Mouse (Mus musculus): ENCODE results near the gene Tspoap1.

Gene Tspoap1

GRCm38 (mm10) chr11:87758161-87758911 lies 2.0 kb upstream of the Tspoap1 start:
- ATAC-seq (ENCODE audit: insufficient number of reproducible peaks, low FRiP score, low TSS enrichment) = no peak

- no peak for ATAC-seq (ENCODE audit: insufficient number of reproducible peaks, low FRiP score, low TSS enrichment)
These were observed 1.3 kb upstream of the Tspoap1 start for GRCm38 (mm10) chr11:87758957-87759608.

- no peak for ATAC-seq (ENCODE audit: insufficient number of reproducible peaks, low FRiP score, low TSS enrichment)
These were observed 734 bp upstream of the Tspoap1 start for GRCm38 (mm10) chr11:87759609-87760005.

- ATAC-seq (ENCODE audit: insufficient number of reproducible peaks, low FRiP score, low TSS enrichment) = no peak
These were observed 910 bp downstream of the Tspoap1 start for GRCm38 (mm10) chr11:87761181-87761721.

GRCm38 (mm10) chr11:87761806-87762701 lies 1.7 kb downstream of the Tspoap1 start:
- ATAC-seq (ENCODE audit: insufficient number of reproducible peaks, low FRiP score, low TSS enrichment) = no peak

- no peak for ATAC-seq (ENCODE audit: insufficient number of reproducible peaks, low FRiP score, low TSS enrichment)
These were observed 2.5 kb downstream of the Tspoap1 start for GRCm38 (mm10) chr11:87762702-87763385.

- peak; percentile 31; the same call in 1 of the 2 replicates for ATAC-seq (ENCODE audit: insufficient number of reproducible peaks, low FRiP score, low TSS enrichment)
These were observed 3.2 kb downstream of the Tspoap1 start for GRCm38 (mm10) chr11:87763511-87763987.

- ATAC-seq (ENCODE audit: insufficient number of reproducible peaks, low FRiP score, low TSS enrichment) = peak; percentile 28; the same call in 1 of the 2 replicates
These were observed 3.9 kb downstream of the Tspoap1 start for GRCm38 (mm10) chr11:87763988-87764876.

GRCm38 (mm10) chr11:87768745-87769144 lies 8.4 kb downstream of the Tspoap1 start:
- ATAC-seq (ENCODE audit: insufficient number of reproducible peaks, low FRiP score, low TSS enrichment) = no peak

GRCm38 (mm10) chr11:87770989-87771388 lies 10.6 kb downstream of the Tspoap1 start:
- ATAC-seq (ENCODE audit: insufficient number of reproducible peaks, low FRiP score, low TSS enrichment) = no peak

- no peak for ATAC-seq (ENCODE audit: insufficient number of reproducible peaks, low FRiP score, low TSS enrichment)
These were observed 12.0 kb downstream of the Tspoap1 start for GRCm38 (mm10) chr11:87772354-87772753.

GRCm38 (mm10) chr11:87778100-87778765 lies 17.9 kb downstream of the Tspoap1 start:
- ATAC-seq (ENCODE audit: insufficient number of reproducible peaks, low FRiP score, low TSS enrichment) = peak; percentile 65

GRCm38 (mm10) chr11:87778915-87779314 lies 18.6 kb downstream of the Tspoap1 start:
- peak; percentile 36; the same call in 1 of the 2 replicates for ATAC-seq (ENCODE audit: insufficient number of reproducible peaks, low FRiP score, low TSS enrichment)

- no peak for ATAC-seq (ENCODE audit: insufficient number of reproducible peaks, low FRiP score, low TSS enrichment)
These were observed 19.1 kb downstream of the Tspoap1 start for GRCm38 (mm10) chr11:87779392-87779791.

- ATAC-seq (ENCODE audit: insufficient number of reproducible peaks, low FRiP score, low TSS enrichment) = no peak
These were observed 19.8 kb downstream of the Tspoap1 start for GRCm38 (mm10) chr11:87780130-87780529.

- no peak for ATAC-seq (ENCODE audit: insufficient number of reproducible peaks, low FRiP score, low TSS enrichment)
These were observed 29.7 kb downstream of the Tspoap1 start for GRCm38 (mm10) chr11:87790088-87790487.

GRCm38 (mm10) chr11:87793460-87793859 lies 33.1 kb downstream of the Tspoap1 start, which contains the start of gene Mpo:
Gene Mpo, plus strand, starts transcription at chr11:87793581.
- ATAC-seq (ENCODE audit: insufficient number of reproducible peaks, low FRiP score, low TSS enrichment) = no peak

- no peak for ATAC-seq (ENCODE audit: insufficient number of reproducible peaks, low FRiP score, low TSS enrichment)
These were observed 41.5 kb downstream of the Tspoap1 start for GRCm38 (mm10) chr11:87801711-87802275.

All from cerebellum, adult (tissue).